Mouse (Mus musculus): ENCODE results near the gene Peli2. TPM values are rescaled to one million over a fixed set of nuclear protein-coding genes. Genes with fewer than 3 reads are reported as not detected.

Peli2 gene
- polyA plus RNA-seq, 1 experiment from 2014 or later = 4.6 TPM

DNA sequence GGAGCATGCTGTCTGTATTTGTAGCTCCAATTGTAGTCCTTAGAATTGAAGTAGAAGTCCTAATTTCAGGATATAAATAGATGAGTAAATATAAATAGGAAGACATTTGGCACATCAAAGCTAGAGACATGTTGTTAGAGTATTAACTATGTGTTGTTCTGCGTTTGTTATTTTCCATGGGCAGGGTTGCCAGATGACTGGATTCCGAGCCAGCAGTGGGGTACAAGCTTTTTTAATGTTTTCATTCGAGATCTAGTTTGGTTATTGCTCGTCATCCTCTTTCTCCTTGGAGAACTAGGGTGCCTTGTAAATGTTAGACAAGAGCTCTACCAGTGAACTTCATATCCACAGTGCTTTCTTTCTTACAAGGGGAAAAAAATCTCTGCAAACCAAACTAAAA lies 78.9 kb downstream of the Peli2 start:
- H3K4me1 ChIP-seq (ENCODE audit: control insufficient read depth, insufficient read depth, low read length) = peaks cover 23% of the 10 kb centered on the region; the same call in 1 of the 2 replicates
- no peak overlapping the region for H3K27ac ChIP-seq (ENCODE audit: low read length)
- no peaks in the 10 kb centered on the region for H3K9me3 ChIP-seq (replicated peaks; ENCODE audit: control insufficient read depth, low read length, poor library complexity, severe bottlenecking)
- H3K9ac ChIP-seq (ENCODE audit: low read depth, low read length) = no peak overlapping the region
- H3K36me3 ChIP-seq (ENCODE audit: control insufficient read depth, insufficient read depth, low read length) = no peaks in the 10 kb centered on the region
- WGBS = 84% methylated on average over 4 of the region's 4 CpGs
- no peak overlapping the region for H3K4me2 ChIP-seq (ENCODE audit: low read length)
- no peak for ATAC-seq
- no peak overlapping the region for H3K4me3 ChIP-seq (ENCODE audit: low read depth, low read length)
- no peaks in the 10 kb centered on the region for H3K27me3 ChIP-seq (ENCODE audit: control insufficient read depth, insufficient read depth, low read depth, low read length)

DNA sequence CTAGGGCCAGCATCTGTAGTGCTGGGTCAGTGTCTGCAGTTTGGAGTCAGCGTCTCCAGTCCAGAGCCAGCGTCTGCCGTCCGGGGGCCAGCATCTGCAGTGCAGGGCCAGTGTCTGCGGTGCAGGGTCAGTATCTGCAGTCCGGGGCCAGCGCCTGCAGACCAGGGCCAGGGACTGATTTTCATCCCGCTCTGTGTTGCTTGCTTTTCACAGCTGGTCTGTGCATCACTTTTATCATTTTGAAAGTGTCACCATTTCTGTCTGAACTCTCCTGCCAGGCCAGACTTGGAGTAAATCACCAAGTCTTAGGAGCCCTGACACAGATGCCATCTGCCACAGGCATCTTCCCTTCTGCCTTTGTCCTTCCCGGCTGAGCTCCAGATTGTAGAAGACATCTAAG lies 79.7 kb downstream of the Peli2 start:
- WGBS = 91% methylated on average over 9 of the region's 9 CpGs
- H3K9ac ChIP-seq (ENCODE audit: low read depth, low read length) = no peak overlapping the region
- no peaks in the 10 kb centered on the region for H3K9me3 ChIP-seq (replicated peaks; ENCODE audit: control insufficient read depth, low read length, poor library complexity, severe bottlenecking)
- no peak overlapping the region for H3K4me2 ChIP-seq (ENCODE audit: low read length)
- H3K27ac ChIP-seq (ENCODE audit: low read length) = no peak overlapping the region
- no peaks in the 10 kb centered on the region for H3K27me3 ChIP-seq (ENCODE audit: control insufficient read depth, insufficient read depth, low read depth, low read length)
- no peaks in the 10 kb centered on the region for H3K36me3 ChIP-seq (ENCODE audit: control insufficient read depth, insufficient read depth, low read length)
- peaks cover 23% of the 10 kb centered on the region; the same call in 1 of the 2 replicates for H3K4me1 ChIP-seq (ENCODE audit: control insufficient read depth, insufficient read depth, low read length)
- H3K4me3 ChIP-seq (ENCODE audit: low read depth, low read length) = no peak overlapping the region
- no peak for ATAC-seq

DNA sequence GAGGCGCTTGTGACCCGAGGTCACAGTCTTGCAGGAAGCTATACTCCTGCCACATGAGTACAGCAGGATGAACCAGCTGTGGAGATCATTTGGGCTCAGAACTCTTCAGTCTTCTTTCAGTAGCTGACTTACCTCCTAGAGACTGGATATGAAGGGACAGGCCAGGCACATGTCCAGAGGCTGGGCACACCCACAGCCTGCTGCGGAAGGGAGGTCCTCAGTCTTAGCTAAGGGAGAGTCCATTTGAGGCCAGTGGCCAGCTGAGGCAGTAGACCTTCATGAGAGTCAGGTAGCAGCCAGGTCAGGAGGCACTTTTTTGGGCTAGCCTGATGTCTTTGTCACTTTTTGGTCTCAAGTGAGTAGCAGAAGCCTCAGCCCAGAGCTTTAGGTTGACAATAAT lies 80.2 kb downstream of the Peli2 start:
- Histone ChIP-seq H3K36me3 (ENCODE audit: control insufficient read depth, insufficient read depth, low read length) (no peaks in the 10 kb centered on the region), H3K4me3 (ENCODE audit: low read depth, low read length) (no peak overlapping the region), H3K27me3 (ENCODE audit: control insufficient read depth, insufficient read depth, low read depth, low read length) (no peaks in the 10 kb centered on the region), H3K9me3 (replicated peaks; ENCODE audit: control insufficient read depth, low read length, poor library complexity, severe bottlenecking) (no peaks in the 10 kb centered on the region), H3K9ac (ENCODE audit: low read depth, low read length) (no peak overlapping the region), H3K4me1 (ENCODE audit: control insufficient read depth, insufficient read depth, low read length) (peaks cover 26% of the 10 kb centered on the region; the same call in 1 of the 2 replicates), H3K4me2 (ENCODE audit: low read length) (no peak overlapping the region), H3K27ac (ENCODE audit: low read length) (no peak overlapping the region)
- no peak for ATAC-seq
- WGBS = 97% methylated on average over 3 of the region's 3 CpGs

DNA sequence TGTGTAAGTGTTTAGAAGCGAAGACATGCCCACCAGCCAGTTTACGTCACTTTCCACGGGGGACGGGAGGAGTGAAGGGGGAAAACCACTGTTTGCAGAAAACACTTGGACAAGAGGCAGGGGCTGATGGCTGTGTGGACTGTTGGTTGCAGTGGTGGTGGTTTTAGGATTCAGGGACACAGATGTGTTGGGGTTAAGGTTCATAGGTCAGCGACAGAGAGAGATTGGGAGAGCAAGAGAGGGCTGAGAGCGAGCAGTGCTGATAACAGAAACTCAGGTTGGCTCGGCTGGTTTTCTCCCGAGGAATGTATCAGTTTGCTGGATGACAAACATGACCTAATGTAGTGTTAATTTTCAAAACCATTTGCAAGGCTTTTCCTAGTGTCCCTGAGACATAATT lies 80.8 kb downstream of the Peli2 start:
- ATAC-seq = no peak
- Histone ChIP-seq H3K36me3 (ENCODE audit: control insufficient read depth, insufficient read depth, low read length) (no peaks in the 10 kb centered on the region), H3K27me3 (ENCODE audit: control insufficient read depth, insufficient read depth, low read depth, low read length) (no peaks in the 10 kb centered on the region), H3K4me3 (ENCODE audit: low read depth, low read length) (no peak overlapping the region), H3K4me1 (ENCODE audit: control insufficient read depth, insufficient read depth, low read length) (peaks cover 28% of the 10 kb centered on the region), H3K9ac (ENCODE audit: low read depth, low read length) (no peak overlapping the region), H3K27ac (ENCODE audit: low read length) (no peak overlapping the region), H3K4me2 (ENCODE audit: low read length) (no peak overlapping the region), H3K9me3 (replicated peaks; ENCODE audit: control insufficient read depth, low read length, poor library complexity, severe bottlenecking) (no peaks in the 10 kb centered on the region)
- 86% methylated on average over 8 of the region's 8 CpGs for WGBS

DNA sequence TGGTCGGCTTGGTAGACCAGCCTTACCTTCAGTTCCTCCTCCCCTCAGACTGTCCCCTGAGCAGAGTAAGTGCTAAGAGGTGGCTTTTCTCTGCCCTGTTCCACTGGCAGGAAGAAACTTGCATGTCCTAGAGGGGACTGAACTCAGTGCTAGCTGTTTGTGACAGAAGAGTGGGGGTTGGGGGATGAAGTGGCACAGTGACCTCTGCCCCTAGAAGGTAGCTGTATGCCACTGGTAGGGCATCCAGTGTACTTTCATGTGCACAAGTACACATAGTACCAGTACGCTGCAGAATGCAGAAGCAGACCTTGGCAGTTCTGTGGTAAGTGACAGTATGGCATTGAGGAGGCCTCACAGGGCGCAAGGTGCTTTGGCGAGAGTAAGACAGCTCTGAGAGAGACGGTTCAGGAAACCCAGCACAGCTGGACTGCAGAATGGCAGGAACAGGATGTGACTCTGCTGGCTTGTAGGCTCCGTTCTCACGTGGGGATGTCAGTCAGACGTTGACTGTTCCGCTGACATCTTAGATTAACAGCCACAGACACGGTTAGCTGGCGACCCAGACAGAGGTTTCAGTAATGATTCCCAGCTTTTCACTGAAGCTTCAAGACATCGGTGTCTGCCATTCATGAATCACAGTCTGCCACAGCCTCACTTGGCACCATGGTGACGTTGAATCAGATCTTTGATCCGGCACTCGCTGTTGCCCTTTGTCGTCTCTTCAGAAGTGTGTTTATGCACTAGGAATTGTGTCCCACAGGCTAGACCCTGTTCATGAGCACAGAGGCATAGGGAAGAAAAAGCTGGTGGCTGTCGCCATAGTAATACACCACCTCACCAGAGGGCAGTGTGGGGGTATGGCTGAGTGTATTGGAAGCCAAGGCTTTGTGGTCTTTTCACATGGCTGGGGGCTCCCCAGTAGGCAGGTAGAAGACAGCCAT lies 81.7 kb downstream of the Peli2 start:
- H3K4me1 ChIP-seq (ENCODE audit: control insufficient read depth, insufficient read depth, low read length) = peaks cover 34% of the 10 kb centered on the region

DNA sequence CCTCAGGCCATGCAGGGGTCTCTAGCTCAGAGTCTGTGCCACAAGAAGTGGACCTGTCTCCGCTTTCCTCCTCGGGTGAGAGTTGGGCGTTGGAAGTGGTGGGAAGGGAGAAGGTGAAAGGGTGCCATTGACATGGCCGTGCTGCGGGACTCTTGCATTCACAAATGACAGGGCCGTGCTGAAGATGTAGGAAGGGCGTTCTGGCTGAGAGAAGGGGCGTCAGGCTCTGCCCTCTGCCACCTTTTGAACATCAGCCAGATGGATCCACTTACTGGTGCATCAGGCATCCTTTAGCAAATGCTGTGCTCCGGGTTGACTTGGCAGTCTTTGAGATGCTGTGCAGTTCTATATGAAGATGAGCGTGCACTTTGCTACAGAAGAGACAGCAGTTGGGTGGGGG lies 84.4 kb downstream of the Peli2 start:
- ATAC-seq = no peak
- Histone ChIP-seq H3K9me3 (replicated peaks; ENCODE audit: control insufficient read depth, low read length, poor library complexity, severe bottlenecking) (no peaks in the 10 kb centered on the region), H3K4me2 (ENCODE audit: low read length) (no peak overlapping the region), H3K9ac (ENCODE audit: low read depth, low read length) (no peak overlapping the region), H3K36me3 (ENCODE audit: control insufficient read depth, insufficient read depth, low read length) (no peaks in the 10 kb centered on the region), H3K4me3 (ENCODE audit: low read depth, low read length) (no peak overlapping the region), H3K27me3 (ENCODE audit: control insufficient read depth, insufficient read depth, low read depth, low read length) (no peaks in the 10 kb centered on the region), H3K27ac (ENCODE audit: low read length) (no peak overlapping the region), H3K4me1 (ENCODE audit: control insufficient read depth, insufficient read depth, low read length) (peaks cover 25% of the 10 kb centered on the region)
- WGBS = 91% methylated on average over 10 of the region's 10 CpGs

More for the DNA sequence above, 81.7 kb downstream of the Peli2 start:
- Histone ChIP-seq H3K27me3 (ENCODE audit: control insufficient read depth, insufficient read depth, low read depth, low read length) (no peaks in the 10 kb centered on the region), H3K4me2 (ENCODE audit: low read length) (no peak overlapping the region), H3K27ac (ENCODE audit: low read length) (no peak overlapping the region), H3K9ac (ENCODE audit: low read depth, low read length) (no peak overlapping the region), H3K36me3 (ENCODE audit: control insufficient read depth, insufficient read depth, low read length) (no peaks in the 10 kb centered on the region), H3K9me3 (replicated peaks; ENCODE audit: control insufficient read depth, low read length, poor library complexity, severe bottlenecking) (no peaks in the 10 kb centered on the region), H3K4me3 (ENCODE audit: low read depth, low read length) (no peak overlapping the region)
- ATAC-seq = peak; percentile 30; the same call in 1 of the 2 replicates
- WGBS = 37% methylated on average over 17 of the region's 17 CpGs

DNA sequence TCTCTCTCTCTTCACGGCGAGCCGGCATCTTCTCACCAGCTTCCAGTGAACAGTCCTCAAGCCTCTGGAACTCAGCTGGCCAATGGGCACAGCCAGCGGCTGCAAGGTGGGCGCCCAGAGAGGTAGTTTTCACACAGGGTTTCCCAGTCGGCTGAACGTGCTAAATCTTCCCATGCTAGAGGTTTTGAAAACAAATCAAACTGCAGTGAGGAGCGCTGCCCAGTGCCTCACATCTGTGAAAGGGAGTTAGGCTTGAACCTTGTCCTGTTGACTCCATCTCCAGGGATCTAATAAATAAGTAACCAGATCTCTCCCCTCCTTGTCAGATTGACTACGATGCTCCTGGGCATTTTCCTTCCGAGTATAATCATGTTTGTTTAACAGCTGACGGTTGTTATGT lies 85.0 kb downstream of the Peli2 start:
- Histone ChIP-seq H3K4me1 (ENCODE audit: control insufficient read depth, insufficient read depth, low read length) (peaks cover 25% of the 10 kb centered on the region), H3K27me3 (ENCODE audit: control insufficient read depth, insufficient read depth, low read depth, low read length) (no peaks in the 10 kb centered on the region), H3K27ac (ENCODE audit: low read length) (no peak overlapping the region), H3K9ac (ENCODE audit: low read depth, low read length) (no peak overlapping the region), H3K4me2 (ENCODE audit: low read length) (no peak overlapping the region), H3K36me3 (ENCODE audit: control insufficient read depth, insufficient read depth, low read length) (no peaks in the 10 kb centered on the region), H3K9me3 (replicated peaks; ENCODE audit: control insufficient read depth, low read length, poor library complexity, severe bottlenecking) (no peaks in the 10 kb centered on the region), H3K4me3 (ENCODE audit: low read depth, low read length) (no peak overlapping the region)
- WGBS = 63% methylated on average over 8 of the region's 11 CpGs
- ATAC-seq = no peak

DNA sequence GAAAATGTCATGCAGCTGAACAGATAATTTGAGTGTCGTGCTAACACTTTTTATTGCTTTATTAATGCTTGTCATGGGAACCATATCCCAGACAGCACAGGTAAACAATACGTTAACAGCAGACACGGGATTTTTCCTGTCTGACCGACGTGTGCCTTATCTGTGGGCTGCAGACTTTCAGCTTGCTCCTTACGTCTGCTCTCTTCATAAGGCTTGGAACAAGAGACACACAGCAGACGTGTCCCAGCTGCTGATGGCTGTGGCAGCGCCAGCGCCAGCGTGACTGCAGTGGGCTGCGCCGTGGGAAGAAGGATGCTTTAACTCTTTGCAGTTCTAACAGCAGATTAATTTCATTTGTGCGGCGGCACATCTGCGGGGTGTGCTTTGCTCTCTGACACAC lies 86.5 kb downstream of the Peli2 start:
- H3K4me3 ChIP-seq (ENCODE audit: low read depth, low read length) = 0 out of 2 replicates have a peak overlapping the region, but pooled peaks have one; percentile 3
- peak; percentile 80 for ATAC-seq
- peak overlapping the region; percentile 48 for H3K27ac ChIP-seq (ENCODE audit: low read length)
- no peaks in the 10 kb centered on the region for H3K27me3 ChIP-seq (ENCODE audit: control insufficient read depth, insufficient read depth, low read depth, low read length)
- H3K9ac ChIP-seq (ENCODE audit: low read depth, low read length) = peak overlapping the region; percentile 47; the same call in 1 of the 2 replicates
- H3K4me2 ChIP-seq (ENCODE audit: low read length) = peak overlapping the region; percentile 42
- H3K9me3 ChIP-seq (replicated peaks; ENCODE audit: control insufficient read depth, low read length, poor library complexity, severe bottlenecking) = no peaks in the 10 kb centered on the region
- H3K4me1 ChIP-seq (ENCODE audit: control insufficient read depth, insufficient read depth, low read length) = peaks cover 21% of the 10 kb centered on the region
- WGBS = 19% methylated on average over 15 of the region's 15 CpGs
- H3K36me3 ChIP-seq (ENCODE audit: control insufficient read depth, insufficient read depth, low read length) = no peaks in the 10 kb centered on the region

Data from midbrain, embryonic 16.5 days (tissue).